Mouse (Mus musculus) inflammation-experienced regulatory T-cells, adult 6 months (primary cell): ENCODE results near the gene Fam208a. TPM values are rescaled to one million over a fixed set of nuclear protein-coding genes. Genes with fewer than 3 reads are reported as not detected.

Experiments used
- ATAC-seq: one replicate; pipeline ENCODE4 v1.8.0; 2017
- polyA plus RNA-seq, 3 experiments: library from polyadenylated mRNA; unstranded; fragments of 100-300 nt; shearing (Covaris generic); gene quantifications; one replicate each; pipeline ENCODE4 v1.2.1; 2017

Gene Fam208a
- polyA plus RNA-seq, 3 experiments from 2014 or later, result 22.8 to 46.1 (median 33.8) TPM

DNA sequence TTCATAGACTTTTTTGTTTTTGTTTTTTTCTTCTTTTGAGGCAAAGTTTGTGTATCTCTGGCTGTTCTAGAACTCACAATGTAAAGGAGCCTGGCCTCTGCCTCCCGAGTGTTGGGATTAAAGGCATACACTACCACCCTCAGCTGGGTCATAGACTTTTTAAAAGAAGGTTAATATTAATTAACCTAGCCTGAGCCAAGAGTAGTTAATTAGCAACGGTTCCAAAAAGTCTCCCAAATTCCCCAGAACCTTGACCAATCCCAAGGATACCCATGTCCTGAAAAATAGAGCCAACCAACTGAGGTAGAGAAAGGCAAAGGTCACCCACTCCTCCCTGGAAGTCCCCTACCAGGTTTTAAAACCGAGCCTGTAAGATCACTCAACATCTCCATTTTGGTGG is 7.8 kb upstream of the Fam208a start:
- no peak for ATAC-seq

DNA sequence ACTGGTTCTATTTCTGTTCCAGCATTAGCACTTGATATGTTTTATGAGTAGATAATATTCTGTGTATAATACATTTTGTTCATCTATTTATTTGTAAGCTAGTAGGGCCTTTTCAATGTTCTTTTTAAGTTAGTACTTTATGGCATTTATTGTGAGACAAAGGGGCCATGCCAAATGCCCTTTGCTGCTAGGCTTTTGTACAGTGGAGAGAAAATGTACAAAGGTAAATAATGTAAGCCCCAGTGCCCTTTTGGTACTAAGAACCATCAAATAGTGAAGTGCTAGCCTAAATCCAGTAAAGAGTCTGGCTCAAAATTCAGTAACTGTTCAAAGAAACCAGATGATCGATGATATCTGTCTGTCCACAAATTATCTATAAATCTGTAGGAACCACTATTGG is 6.3 kb upstream of the Fam208a start:
- ATAC-seq, result no peak

DNA sequence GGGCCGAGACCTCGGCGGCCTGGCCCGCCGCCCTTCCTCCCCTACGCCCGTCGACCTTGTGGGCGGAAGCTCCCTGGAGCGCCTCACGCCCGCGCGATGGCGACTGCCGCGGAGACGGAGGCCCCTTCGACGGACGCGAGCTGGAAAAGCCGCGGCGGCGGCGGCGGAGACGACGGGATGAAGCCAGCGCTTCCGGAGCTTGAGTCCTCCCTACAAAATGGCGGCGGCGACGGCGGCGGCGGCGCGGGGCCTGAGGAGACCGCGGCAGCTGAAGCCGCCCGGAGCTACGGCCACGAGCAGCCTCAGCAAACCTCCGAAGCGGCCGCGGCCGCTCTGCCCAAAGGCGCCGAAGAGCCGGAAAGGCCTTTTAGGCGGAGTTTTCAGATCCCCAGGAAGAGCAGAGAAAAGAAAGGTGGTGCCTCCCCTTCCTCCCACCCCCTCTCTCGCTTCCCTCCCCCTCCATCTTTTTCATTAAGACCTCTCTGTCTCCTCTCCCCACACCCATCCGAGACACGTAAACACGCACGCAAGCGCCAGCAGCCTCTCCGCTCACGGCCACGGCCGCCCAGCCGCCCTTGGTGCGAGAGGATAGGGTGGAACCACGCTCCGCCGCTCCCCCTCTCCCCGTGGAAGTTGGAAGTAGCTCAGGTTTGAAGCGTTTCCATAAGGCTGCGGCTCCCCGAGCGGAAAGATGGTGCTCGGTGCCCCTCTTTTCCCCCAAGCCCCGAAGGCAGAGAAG is 508 bp downstream of the Fam208a start:
- ATAC-seq, result peak; percentile 69

DNA sequence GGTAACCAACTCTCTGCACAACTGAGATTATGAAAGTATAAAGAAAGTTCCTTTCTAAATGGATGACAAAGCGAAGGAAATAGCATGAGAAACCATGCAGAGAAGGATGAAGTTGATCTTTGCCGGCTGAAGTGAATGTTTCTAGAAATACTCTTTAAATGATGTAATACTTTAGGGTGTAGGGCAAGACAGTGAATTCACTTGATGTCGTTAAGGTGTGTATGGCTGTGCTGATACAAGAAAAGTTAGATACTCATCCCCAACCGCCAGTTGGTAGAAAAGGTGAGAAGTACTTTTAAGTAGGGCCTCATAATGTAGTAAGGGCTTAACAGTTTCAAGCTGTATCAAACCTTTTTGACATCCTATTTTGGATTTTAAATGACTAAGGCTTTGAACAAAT is 1.6 kb downstream of the Fam208a start:
- ATAC-seq, result no peak

DNA sequence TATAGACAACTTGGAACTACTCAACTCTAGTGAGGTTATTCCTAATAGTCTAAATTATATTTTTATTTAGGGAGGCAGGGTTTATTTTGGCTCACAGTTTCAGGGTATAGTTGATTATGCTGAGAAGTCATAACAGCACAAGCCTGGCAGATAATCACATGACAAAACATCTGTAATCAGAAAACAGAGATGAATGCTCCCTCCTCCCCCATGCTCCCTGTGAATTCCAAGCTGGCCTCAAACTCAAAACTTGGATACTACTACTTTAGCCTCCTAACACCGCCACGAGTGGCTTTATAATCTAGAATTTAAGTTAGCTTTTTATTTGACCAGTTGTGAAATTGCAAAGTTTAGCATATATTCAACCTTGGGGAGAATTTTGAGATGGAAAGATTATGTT is 3.4 kb downstream of the Fam208a start:
- no peak for ATAC-seq

DNA sequence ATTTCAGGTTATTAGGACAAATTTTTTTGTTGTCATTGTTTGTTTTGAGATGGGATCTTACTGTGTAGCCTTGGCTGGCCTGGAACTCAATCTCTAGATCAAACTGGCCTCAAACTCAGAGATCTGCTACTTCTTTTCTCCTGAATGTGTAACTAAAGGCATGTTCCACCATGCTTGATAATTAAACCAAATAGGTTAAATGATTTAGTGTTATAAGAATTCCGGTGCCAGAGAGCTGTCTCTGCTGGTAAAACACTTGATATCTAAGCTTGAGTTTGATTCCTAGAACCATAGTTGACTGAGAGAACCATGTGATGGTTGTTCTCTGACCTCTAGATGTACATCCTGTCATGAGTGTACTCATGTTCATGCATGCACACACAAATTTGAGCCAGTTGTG is 7.5 kb downstream of the Fam208a start:
- ATAC-seq, result no peak

DNA sequence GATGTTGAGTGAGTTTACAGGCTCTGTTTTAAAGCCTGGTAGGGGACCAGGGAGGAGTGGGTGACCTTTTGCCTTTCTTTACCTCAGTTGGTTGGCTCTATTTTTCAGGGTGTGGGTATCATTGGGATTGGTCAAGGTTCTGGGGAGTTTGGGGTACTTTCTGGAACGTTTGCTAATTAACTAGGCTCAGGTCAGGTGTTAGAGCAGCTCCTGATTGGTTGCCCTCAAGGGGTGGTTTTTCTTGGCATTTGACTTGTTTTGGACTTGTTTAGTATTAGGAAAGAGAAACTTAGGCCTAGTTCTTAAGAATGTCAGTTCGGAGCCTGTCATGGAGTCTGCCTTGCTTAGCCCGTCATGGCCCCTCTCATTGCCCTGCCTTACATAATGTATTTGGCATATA is 8.2 kb downstream of the Fam208a start:
- ATAC-seq, result no peak

DNA sequence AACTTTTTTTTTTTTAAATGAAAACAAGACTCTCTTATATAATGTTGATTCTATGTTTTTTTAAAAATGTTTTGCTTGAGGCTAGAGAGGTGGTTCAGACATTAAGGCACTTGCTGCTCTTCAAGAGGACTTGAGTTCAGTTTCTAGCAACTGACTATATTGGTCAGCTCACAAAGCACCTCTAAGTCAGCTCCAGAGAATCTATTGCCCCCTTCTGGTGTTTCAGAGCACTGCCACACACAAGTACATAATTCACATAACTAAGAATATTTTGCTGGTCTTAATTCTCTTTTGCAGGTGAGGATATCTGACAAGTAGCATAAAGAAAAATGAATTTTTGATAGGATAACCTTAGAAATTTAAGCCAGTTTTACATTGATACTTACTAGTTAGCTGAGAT is 12.3 kb downstream of the Fam208a start:
- no peak for ATAC-seq

DNA sequence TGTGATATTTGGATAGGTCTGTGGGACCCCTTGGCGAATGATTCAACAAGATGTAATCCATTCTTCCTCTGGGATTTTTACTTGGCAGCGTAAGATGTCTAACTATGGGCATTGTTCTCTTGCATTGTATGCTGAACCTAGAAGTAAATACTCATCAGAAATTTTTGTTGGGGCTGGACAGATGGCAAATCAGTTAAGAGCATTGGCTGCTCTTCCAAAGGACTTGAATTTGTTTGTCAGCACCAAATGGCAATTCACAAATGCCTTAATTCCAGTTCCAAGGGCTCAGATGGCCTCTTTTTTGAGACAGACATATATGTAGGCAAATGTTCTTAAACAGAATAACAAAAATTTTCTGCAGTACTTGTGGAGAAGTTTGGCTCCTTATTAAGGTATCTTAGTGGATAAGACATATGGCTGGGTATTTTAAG is 16.2 kb downstream of the Fam208a start:
- ATAC-seq, result no peak

DNA sequence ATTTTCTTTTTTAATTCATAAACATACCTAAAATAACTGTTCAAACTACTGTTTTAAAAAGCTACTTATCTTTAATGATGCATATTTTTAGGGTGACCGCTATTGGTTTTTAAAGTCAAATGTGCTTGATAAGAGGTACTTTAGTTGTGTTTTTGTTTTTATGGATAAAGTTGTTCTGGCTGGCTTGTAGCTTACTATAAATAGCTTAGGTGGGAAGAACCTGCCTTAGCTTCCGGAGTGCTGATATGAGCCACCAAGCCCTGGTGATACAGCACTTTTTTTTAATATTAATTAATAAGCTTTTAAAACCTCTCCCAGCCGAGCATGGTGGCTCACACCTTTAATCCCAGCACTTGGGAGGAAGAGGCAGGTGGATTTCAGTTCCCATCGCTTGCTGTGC is 18.3 kb downstream of the Fam208a start:
- no peak for ATAC-seq

DNA sequence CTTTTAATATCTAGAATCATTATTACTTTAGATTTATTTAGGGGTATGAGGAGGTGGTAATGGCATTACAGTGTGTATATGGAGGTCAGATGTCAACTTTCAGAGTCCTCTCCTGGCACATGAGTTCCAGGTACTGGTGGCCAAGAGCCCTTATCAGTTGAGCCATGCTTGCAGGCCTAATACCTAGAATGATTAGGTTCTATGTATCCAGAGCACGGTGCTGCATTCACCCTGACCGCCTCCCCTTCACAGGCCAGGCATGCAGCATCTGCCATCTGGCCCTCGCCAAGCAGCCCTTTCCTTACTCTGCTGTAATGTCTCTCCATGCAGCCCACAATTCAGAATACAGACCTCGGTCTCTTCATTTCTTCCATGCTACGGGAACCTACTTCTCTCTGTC is 62.8 kb downstream of the Fam208a start:
- ATAC-seq, result no peak

DNA sequence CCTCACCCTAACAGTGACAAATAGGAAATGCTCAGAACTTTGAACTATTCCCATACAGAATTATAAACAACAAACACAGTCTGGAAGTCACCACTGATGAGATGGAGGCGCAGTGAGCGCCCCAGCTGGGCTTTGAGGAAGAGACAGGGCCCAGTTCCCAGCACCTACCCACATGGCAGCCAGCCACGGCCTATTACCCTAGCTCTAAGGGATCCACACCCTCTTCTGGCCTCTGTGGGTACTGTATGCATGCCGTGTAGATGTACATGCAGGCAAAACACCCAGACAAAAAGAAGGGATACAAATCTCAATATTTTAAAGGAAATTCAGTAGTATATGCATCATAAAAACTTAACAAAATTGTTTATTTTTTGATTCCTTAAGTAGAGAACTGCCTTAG is 64.9 kb downstream of the Fam208a start:
- ATAC-seq, result no peak

DNA sequence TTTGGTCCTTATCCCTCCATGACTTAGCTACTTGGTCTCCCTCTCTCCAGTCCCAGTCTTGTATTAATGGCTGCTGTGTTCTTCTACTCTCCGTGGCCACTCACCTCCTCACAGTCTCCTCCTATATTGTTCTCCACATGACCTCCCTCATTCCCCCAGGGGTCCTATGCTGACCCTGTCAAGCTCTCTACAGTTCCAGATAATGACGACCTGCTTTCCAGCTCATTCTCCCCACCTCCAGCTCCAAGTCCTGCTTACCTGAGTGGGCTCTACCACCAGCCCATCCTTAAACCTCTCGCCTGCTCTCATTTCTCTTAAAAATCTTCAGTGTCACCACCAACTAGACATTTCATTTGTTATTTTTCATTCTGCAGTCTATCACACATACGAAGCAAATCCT is 72.5 kb downstream of the Fam208a start:
- no peak for ATAC-seq

DNA sequence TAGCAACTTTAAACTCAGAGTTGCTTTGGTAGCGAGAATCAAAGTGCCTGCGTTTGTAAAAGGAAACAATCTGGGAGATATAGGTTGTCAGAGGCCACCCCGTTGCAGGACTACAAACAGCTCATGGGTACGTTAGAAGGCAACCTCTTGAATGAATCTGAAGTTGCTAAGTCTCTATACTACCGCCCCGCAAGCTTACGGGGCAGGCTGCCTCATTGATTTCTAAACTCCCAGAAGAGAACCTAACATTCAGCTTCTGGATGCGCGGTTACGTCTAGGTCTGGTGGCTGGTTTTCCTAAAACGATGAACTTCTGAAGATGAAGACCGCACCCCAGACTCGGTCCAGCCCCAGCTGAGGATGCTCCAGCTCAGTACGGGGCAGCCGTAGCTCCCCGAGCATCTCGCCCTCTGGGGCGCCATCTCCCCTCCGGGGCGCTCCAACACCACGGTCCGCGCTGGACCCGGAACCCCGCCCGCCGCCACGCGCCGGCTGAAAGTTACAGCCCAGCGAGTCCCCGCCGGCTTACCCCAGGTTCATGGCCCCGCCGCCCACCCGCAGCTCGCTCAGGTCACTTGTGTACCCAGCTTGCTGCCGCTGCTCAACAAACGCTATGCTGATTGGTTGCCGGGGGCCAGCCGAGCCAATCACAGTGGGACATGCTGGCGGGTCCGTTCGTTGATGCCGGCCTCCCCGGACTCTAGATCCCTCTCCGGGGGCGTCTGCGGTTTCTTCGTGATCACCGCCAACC is 79.4 kb downstream of the Fam208a start, which contains the start of gene Ccdc66:
Gene Ccdc66 (minus strand): TSS at position 567 of the 750 bp plus-strand sequence.
- ATAC-seq, result peak; percentile 92

DNA sequence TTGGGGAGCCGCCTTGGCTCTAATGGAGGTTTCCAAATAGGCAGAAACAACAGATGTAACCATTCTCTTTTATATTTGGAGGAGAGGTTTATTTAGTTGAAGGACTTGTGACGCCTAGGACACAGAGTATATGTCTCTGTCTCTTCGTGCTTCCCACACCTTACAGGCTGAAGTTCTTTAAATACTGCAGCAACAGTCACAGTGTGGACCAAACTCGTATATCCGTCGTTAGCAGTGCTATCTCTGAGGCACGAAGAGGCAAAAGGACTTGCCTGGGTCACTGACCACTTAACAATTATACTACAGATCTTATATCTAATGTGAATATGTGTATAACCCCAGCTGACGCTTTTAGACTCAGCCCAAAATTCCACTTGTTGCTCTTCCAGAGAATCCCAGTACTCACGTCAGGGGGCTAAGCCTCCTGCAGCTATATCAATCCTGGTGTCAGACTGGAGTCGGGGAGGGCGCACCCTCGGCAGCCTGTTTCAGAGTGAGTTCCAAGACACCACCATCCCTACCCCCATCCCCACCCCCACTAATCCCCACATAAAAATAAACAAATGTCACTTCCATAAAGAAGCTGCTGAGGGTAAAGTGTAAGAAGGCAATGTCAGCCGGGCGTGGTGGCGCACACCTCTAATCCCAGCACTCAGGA is 80.1 kb downstream of the Fam208a start:
- ATAC-seq, result no peak

DNA sequence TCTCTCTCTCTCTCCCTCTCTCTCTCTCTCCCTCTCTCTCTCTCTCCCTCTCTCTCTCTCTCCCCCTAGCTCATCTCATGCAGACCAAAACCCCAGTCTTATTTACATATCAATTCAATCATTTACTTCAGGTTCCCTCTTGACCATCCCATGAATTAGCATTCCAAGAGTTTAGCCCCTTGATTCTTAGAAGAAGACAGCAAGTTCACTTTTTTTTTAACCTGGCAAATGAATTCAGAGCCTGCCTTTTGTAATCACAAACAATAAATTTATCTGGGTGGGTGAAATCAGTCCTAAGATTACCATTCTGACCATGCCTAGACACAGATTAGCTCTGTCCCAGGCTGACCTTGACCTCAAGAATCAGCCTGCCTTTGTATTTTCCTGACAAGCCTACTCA is 95.9 kb downstream of the Fam208a start:
- ATAC-seq, result no peak

Other genes starting within 250 kb of the Fam208a start
- gene Ccdc66, start 79.6 kb downstream of the Fam208a start, polyA plus RNA-seq, result 10 to 100 TPM; 14.7 to 23.7 (median 19.5) TPM
- gene Erc2, start 193.6 kb downstream of the Fam208a start, polyA plus RNA-seq, result under 1 TPM in 1 of 3 experiments, not detected in 2; 0.27 TPM